Mouse (Mus musculus): ENCODE measurements around the gene Sycp2. TPM values are rescaled to one million over a fixed set of nuclear protein-coding genes. Genes with fewer than 3 reads are reported as not detected.

The Sycp2 gene
- total RNA-seq (2021) = 1 to 10 TPM in 1 of 2 experiments, under 1 TPM in 1; 0.84 to 1.1 TPM
- long read RNA-seq, partial matches to known transcripts = 0 of 2 reads
- long read RNA-seq, other reads (novel, unspliced or antisense) = 2 of 2 reads

DNA sequence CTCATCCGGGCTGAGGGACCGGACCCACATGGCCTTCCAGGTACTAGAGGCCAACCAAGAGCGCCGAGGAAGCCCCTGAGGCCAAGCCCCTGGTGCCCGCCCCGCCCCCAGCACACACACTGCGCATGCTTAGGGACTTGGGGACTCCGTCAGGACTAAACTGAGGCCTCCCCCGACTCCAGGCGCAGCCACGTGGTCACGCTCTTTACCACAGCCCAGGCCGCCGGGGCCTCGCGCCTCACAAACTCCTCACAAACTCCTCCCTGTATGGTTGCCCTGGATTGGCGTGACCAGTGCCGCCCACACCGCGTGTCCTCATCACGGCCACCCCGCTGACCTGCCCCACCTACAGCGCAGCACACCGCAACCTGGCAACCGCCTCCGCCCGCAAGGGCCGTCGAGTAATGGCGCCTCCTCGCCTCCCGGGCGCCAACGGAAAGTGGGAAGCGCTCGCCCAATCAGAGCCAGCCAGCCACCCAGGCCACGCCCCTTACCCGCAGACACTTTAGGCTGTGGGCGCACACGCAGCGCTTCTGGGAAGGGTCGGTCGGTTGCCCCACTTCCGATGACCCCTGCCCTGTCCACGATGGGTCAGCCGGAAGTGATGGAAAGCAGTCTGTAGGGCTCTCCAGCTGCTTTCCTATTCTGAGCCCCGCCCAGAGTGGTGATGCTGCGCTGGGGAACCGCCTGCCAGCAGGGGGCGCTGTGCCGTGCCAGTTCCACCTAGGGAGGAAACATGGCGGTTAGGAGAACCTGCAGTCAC is at the start of gene Sycp2:
TSS of gene Sycp2 (minus strand) at position 633 of the 763 bp plus-strand sequence.
- no peak for DNase-seq (ENCODE audit: low spot score in 2 of 2)

DNA sequence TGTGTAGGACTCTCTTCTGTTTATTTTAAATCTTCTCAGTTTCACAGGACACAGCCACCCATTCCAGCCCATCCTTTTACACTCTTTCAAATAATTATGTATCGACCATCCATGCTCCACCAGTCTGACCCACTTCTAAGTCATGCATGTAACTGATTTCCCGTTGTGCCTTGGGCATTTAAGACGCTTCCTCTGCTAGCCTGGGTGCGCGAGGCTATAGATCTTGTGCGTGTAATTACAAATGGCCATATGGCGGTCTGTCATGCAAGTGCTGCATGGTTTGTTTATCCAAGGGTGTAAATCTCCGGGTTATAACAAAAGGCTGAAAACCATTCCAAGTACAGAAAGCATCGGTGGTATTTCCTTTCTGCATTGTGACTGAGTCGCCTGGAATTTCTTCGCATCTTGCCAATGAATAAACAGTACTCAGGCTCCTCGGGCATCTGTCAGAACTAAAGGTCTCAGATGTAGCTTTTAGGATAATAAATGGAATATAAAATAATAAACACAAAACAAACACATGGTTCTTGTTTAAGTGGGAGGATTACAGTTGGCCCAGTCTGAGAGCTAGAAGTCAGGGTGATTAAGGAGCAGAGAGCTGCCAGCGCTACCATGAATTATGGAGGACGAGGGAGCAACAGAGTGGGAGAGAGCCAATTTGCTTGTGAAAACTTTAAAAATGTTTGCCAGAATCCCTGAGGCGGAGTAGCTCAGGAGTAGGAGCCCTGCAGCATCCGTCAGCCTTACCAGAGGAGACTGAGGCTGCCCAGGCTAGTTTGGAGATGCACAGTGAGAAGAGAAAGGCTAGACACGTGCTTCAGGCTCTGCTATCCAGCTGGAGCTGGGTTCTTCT is 47.4 kb upstream of the Sycp2 start:
- peak; percentile 10 to 20 for DNase-seq (ENCODE audit: low spot score in 2 of 2)

DNA sequence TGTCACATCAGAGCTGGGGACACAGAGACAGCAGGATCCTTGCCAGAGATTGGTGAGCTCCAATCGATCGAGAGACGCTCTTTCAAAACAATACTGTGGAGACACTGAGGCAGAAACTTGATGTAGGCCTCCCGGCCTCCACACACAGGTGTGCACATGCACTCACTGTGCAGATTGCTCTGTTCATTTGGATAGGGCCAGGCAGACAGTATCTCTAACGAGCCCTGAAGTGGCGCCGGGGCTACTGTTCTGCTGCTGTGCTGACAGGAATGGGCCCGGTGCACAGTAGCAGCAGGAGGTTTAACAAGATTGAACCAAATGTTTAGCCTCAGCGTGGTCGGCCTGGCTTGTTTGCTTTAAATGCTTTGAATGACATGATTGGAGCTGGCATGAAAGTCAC is 43.5 kb upstream of the Sycp2 start:
- no peak for DNase-seq (ENCODE audit: low spot score in 2 of 2)

DNA sequence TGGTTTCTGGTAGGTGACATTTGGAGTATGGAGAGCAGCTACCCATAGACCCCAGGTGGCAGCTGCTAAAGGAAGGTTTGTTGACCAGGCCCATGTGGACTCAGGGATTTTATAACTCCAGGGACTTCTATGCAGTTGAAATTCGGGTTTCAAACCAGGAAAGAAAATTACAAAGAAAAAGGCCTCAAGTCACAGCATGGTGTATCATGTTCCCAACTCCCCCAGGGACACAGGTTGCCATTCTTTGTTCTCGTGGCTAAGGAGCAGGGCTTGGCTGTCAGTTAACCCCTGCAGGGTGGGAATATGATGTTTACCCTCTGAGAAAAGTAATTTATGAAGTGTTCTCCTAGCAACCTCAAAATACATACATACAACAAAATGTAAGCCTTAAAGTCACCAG is 42.8 kb upstream of the Sycp2 start:
- DNase-seq (ENCODE audit: low spot score in 2 of 2) = no peak

DNA sequence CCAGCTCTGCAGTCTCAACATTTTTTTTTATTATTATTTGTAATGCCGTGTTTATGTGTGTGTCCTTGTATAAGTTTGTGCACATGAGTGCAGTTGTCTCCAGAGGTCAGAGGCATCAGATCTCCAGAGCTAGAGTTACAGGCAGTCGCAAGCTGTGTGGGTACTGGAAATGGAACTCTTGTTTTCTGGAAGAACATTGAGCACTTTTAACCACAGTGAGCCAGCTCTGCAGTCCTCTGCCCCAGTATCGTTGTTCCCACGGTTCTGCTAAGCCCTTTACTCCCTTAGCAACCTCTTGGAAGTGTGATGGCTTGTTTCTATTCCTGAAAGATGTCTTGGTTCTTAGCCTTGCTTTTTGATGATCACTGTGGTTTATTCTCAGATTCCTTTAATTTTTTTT is 41.9 kb upstream of the Sycp2 start:
- DNase-seq (ENCODE audit: low spot score in 2 of 2) = no peak

DNA sequence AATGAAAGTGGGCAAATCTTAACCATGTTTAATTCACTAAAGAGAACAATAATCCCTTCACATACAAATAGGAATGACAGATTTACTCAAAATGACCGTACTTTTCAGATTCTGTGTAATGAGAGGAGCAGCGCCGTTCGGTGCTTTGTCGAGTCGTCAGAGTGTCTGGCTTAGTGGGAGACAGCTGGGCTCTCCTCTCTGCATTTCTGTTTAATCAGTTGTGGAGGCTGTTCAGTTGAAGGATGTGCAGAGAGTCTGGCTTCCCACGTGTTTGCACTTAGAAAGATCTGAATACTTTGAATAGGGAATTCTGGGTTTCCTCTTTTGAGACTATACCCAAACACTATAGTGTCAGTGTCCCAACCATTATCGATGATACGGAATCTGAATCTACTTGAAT is 29.8 kb upstream of the Sycp2 start:
- peak in 1 of 2 experiments; percentile 50 for DNase-seq (ENCODE audit: low spot score in 2 of 2)

DNA sequence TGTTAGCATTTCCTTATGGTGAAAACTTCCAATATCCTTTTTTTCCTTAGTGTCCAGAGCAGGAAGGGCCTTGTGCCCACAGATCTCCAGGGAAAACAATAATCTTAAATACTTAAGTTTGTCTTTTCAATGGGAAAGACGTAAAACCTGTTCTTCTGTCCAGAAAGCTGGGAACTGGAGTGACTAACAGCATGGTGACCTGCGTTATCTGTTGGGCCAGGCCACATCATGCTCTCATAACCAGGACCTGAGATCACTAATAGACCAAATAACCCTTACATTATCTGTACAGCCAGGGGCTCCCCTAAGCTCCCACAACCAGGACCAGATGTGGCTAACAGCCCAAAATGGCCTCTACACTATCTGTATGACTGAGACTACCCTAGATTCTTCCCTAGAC is 26.4 kb upstream of the Sycp2 start:
- DNase-seq (ENCODE audit: low spot score in 2 of 2) = no peak

DNA sequence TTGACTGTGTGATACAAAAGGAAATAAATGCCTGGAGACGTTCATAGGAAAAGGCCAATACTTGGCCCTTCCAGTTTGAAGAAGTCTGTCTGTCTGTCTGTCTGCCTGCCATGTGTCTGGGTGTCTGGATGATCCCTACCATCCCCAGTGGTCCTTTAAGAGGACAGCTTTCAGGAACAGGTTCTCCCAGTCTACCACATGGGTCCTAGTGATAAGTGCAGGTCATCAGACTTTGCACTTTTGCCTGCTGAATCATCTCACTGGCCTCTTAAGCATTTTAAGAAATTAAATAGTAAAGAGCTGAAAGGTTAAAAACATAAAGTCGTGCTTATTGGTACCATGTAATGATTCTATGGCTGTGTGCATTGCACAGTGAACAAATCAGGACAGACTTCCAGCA is 26.0 kb upstream of the Sycp2 start:
- DNase-seq (ENCODE audit: low spot score in 2 of 2) = no peak

DNA sequence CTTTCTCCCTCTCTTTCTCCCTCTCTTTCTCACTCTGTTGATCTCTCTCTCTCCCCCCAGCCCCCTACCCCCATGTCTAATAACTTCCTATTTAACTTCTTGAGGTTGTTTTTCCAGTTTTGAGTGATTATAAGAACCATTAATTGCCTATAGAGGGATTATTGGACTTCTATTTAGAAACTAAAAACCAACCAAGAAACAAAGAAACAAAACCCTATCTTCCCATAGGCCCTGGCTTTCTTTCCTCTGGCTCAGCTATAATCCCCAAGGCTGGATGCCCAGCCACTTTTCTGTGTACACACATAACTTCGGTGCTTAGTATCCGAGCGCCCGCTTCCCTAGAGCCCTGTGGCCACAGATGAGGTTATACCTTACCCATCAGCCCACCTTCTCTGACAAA is 22.7 kb upstream of the Sycp2 start, which contains the start of gene Cdh26:
TSS of gene Cdh26 (plus strand) at position 301 of the 400 bp plus-strand sequence.
- DNase-seq (ENCODE audit: low spot score in 2 of 2) = no peak

DNA sequence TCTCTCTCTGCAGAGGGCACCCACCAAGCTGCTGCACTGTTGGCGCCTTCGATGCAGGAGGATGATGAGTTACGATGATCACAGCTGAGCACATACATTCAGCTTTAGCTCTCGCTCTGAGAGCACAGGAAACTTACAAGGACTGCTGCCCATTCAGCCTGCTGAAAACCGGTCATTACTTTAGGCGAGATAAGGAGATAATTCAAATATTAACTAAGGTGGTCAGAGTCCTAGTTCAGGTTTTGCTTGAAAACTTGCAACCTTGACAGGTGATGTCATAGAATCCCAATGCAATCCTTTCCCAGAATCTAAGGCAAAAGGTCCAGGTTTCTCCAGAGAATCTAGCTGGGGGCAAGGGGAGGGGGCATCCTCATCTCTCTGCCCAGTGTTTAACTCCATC is 21.9 kb upstream of the Sycp2 start:
- DNase-seq (ENCODE audit: low spot score in 2 of 2) = no peak

DNA sequence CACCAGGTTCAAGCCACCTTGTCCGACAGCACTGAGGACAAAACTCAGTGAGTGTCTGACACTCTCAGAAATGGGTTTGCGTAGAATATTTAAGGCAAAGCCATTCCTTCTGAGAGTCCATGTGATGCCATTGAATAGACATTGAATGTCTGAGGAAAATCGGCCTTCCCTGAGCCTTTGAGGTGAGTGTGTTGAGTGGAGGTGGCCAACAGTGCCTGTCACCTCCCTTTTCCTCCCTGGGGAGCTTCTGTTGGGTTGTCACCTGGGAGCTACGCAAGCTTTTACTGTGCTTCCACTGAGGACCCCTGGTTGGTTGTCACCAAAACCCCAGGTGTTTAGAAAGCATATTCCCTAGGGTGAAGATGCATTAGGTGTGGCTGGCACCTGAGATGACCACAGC is 21.2 kb upstream of the Sycp2 start:
- DNase-seq (ENCODE audit: low spot score in 2 of 2) = no peak

DNA sequence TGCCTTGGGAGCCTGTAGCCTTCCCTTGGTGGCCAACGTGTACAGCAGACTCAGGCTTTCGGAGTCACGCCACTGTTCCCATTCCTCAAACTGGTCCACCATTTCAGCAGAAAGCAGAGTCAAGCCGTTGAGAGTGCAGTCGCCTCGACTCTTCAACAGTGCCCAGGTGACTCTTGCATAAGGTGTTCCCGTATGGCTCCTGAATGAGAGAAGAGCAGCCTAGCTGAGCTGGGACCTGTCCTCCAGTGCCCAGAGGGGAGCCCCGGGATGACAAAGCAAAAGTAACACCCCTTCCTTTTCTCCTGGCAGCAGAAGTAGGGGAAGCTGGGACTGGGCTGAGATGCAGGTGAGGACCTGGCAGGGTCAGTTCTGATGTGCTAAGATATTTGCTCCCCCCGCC is 20.7 kb upstream of the Sycp2 start:
- no peak for DNase-seq (ENCODE audit: low spot score in 2 of 2)

DNA sequence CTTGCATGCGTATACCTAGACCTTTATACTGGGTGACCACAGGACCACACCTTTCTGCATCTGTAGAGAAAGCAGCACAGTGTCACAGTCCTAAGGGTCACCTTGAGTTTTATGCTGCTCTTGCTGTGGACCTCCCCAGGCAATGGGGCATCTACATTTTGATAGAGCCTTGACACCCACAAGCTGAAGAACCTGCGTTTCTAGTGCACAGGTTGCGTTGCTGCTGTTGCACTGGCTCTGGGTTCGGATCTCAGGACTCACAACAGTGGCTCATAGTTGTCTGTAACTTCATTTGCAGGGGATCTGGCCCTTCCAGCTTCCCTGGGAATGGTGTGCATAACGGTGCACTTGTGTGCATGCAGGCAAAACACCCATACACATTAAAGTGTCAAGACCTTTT is 19.7 kb upstream of the Sycp2 start:
- no peak for DNase-seq (ENCODE audit: low spot score in 2 of 2)

DNA sequence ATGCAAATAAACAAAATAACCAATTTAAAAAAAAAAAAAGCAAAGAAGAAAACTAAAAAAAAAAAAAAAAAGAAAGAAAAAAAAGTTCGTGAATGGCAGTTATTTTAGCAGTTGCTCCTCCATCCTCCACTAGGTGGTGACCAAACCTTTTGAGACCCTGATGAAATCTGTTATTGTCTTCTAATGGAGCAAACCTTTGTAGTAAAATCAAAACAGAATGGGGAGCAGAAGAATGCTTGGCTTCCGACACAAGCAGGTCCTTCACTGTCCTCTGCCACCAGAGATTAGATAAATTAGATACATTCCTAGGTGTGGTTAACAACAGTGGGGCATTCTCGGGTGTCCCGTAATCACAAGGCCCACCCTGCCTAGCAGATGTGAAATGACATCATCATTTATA is 18.7 kb upstream of the Sycp2 start:
- DNase-seq (ENCODE audit: low spot score in 2 of 2) = peak in 1 of 2 experiments; percentile 49

DNA sequence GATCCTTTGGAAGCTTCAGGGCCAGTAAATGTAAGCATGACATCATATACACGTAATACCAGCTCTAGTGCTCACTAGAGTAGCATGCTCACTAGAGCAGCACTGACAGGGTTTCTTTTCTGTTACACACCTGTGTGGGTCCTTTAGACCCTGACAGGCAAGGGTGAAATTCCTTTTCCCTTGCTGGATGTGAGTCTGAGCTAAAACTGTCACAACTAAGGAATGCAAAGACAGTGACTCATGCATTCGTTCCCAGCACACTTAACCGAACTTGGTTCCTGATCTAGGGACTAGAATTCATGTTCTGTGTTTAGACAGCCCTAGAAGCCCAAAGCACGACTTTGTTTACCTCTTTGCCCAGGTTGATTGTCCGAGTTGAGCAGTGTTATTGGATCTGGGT is 15.7 kb upstream of the Sycp2 start:
- DNase-seq (ENCODE audit: low spot score in 2 of 2) = no peak

DNA sequence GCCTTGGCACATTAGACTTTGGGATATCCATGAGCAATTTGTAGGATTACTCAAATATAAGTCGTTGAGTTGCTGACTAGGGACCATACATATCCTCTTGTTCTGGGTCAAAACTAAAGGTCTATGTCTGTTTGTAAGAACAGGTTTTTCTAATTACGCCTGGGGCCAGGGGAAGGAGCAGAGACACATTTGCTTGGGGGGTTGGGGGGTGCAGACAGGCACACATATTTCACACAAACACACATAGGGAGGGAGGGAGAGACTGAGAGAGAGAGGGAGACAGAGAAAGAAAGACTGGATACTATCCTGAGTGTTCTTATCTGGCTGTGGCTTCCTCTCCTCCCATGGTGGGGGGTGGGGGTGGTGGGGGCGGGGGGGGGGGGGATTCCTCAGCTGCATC is 14.7 kb upstream of the Sycp2 start:
- DNase-seq (ENCODE audit: low spot score in 2 of 2) = no peak

DNA sequence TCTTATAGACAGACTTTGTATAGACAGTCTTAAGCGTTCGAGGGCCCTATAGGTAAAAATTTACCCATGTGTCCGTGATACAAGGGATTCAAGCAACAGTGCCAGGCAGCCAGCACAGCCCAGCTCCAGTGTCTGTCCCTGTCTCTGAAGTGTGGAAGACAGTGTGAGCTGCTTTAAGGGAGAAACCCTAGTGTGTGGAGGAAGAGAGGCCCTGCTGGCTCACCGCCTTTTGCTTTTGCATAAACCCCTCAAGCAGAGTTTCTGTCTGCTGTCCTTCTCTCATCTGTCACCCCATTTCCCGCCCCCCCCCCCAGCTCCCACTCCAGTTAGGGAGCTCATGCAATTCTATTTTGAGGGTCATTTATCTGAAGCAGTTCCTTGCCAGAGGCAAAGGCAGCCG is 14.1 kb upstream of the Sycp2 start:
- DNase-seq (ENCODE audit: low spot score in 2 of 2) = no peak

DNA sequence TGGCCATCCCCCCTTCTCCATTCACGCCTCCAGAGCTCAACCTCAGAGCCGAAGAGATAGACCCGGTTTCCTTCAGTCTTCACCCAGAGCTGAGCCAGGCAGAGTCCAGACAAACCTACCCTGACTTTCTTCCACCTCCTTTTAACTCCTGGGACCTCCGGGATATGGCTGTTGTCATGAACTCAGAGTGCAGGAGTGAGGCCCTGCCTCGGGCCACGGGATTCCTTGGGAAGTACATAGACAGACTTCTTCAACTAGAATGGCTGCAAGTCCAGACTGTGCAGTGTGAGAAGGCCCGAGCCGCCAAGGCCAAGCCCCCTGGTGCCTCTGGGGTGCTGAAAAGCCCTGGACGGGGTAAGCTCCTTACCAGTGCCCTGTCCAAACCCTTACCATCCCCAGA is 13.1 kb upstream of the Sycp2 start:
- no peak for DNase-seq (ENCODE audit: low spot score in 2 of 2)

DNA sequence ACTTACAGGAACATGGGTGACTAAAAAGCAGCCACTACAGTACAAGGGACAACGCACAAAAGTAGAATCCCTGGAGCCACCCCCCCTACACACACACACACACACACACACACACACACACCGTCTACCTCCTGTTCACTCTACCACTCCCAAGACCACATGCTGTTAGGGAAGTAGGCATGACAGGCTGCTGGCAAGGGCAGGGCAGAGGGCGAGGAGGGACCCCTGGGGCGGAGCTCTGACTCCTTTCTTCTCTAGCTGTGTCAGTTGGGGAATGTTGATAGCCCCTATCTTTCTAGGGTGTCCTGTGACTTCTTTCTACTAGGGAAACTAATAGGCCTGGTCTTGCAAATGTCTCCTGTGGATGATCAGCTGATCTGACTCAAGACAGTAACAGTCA is 9.5 kb upstream of the Sycp2 start:
- no peak for DNase-seq (ENCODE audit: low spot score in 2 of 2)

DNA sequence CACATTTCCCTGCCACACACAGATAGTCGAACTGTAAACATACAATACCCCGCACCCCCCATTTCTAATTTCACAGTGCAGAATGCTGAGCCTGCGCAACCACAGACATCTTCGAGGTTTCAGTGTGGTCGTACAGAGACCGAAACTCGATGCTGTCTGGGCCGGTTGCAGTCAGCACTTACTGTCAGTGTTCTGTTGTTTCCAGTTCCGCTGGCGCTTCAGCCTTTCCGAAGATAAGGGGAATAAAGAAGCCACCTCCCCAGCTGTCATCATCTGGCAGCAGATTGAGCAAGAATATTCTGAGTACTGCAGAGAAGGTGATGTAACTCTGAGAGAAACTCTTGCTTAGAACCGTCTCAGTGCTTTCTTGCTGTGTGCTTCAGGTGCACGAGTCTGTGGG is 8.9 kb upstream of the Sycp2 start:
- DNase-seq (ENCODE audit: low spot score in 2 of 2) = no peak

DNA sequence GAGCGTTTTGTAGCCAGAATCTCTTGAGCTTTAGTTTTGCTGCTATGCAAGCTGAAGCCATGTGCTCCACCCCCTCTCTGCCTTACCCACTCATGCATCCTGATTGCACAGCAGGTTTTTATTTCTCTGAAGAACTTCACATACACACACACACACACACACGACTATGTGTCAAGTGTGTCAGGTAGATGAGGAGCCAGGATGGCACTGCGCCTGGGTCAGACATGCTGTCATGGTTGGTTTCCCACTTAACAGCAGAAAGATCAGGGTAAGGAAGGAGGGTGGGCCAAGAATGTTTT is 7.6 kb upstream of the Sycp2 start:
- DNase-seq (ENCODE audit: low spot score in 2 of 2) = no peak
